Mouse (Mus musculus) limb, embryonic 11.5 days (tissue): Measurements from ENCODE around the gene Vamp1. TPM values are rescaled to one million over a fixed set of nuclear protein-coding genes. Genes with fewer than 3 reads are reported as not detected.
A peak's percentile ranks its signal among the peaks of the same experiment; 100 is the strongest.

Experiments
- ATAC-seq: fragments of 200-750 bp; cut with Nextera tagmentation; 2 replicates; pipeline ENCODE4 v1.8.0; 2017; ENCODE audit warnings: low read depth; ENCODE audit not compliant: insufficient number of reproducible peaks, low FRiP score, low TSS enrichment
- DNase-seq: peaks from one replicate; pipeline ENCODE4 v3.0.0-alpha.2; 2015; ENCODE audit warnings: low spot score
- H3K27ac ChIP-seq: fragments of 300-500 bp; sonication (generic); replicated peaks from 2 replicates; pipeline ENCODE4 v1.5.1; 2014; ENCODE audit warnings: low read depth, mild to moderate bottlenecking, low read length
- H3K27me3 ChIP-seq: fragments of 300-500 bp; sonication (generic); 2 replicates; pipeline ENCODE4 v1.6.1; 2014; ENCODE audit warnings: mild to moderate bottlenecking, low read length, mixed read lengths; ENCODE audit not compliant: control insufficient read depth, insufficient read depth
- H3K36me3 ChIP-seq: fragments of 300-500 bp; sonication (generic); 2 replicates; pipeline ENCODE4 v1.6.1; 2014; ENCODE audit warnings: mild to moderate bottlenecking, low read length, moderate library complexity, mixed read lengths; ENCODE audit not compliant: control insufficient read depth, insufficient read depth
- H3K4me1 ChIP-seq: fragments of 300-500 bp; sonication (generic); 2 replicates; pipeline ENCODE4 v1.6.1; 2014; ENCODE audit warnings: low read length, mixed read lengths; ENCODE audit not compliant: control insufficient read depth, insufficient read depth
- H3K4me2 ChIP-seq: fragments of 300-500 bp; sonication (generic); 2 replicates; pipeline ENCODE4 v1.6.1; 2014; ENCODE audit warnings: low read depth, mild to moderate bottlenecking, moderate library complexity; ENCODE audit not compliant: severe bottlenecking
- H3K4me3 ChIP-seq: fragments of 300-500 bp; sonication (generic); 2 replicates; pipeline ENCODE4 v1.5.1; 2014; ENCODE audit warnings: low read depth, low read length
- H3K9ac ChIP-seq: fragments of 300-500 bp; sonication (generic); 2 replicates; pipeline ENCODE4 v1.6.1; 2014; ENCODE audit warnings: mild to moderate bottlenecking, low read length
- H3K9me3 ChIP-seq: fragments of 300-500 bp; sonication (generic); 2 replicates; pipeline ENCODE4 v1.6.1; 2016; ENCODE audit warnings: low read length; ENCODE audit not compliant: control insufficient read depth
- WGBS: fragments of 180-500 bp; shearing (Covaris S2); extraction: QIAGEN DNeasy Blood & Tissue Kit; methylation state at CpG from one replicate; pipeline ENCODE4 v1.1.7; 2014; 5-methylcytosine and 5-hydroxymethylcytosine counted together
- polyA plus RNA-seq: library from polyadenylated mRNA; unstranded; fragments of >200 nt; fragmentation: Nextera tagmentation; extraction: Ambion mirVana; gene quantifications from 2 replicates; pipeline ENCODE4 v1.2.1, GENCODE M21; 2014

Vamp1 gene
- polyA plus RNA-seq, 1 experiment from 2014 or later, result 2.3 TPM

GRCm38 (mm10) chr6:125179601-125180000 lies 35.8 kb upstream of the Vamp1 start:
- WGBS, result 88% methylated on average over 7 of the region's 7 CpGs
- DNase-seq, result no peak
- no peaks in the 10 kb centered on the region for H3K9me3 ChIP-seq
- H3K4me2 ChIP-seq, result no peak overlapping the region
- no peaks in the 10 kb centered on the region for H3K27me3 ChIP-seq
- ATAC-seq, result no peak
- H3K9ac ChIP-seq, result no peak overlapping the region
- H3K4me1 ChIP-seq, result no peaks in the 10 kb centered on the region
- no peak overlapping the region for H3K4me3 ChIP-seq
- H3K36me3 ChIP-seq, result peaks cover 71% of the 10 kb centered on the region
- no peak overlapping the region for H3K27ac ChIP-seq

GRCm38 (mm10) chr6:125182133-125182532 lies 33.2 kb upstream of the Vamp1 start:
- H3K9me3 ChIP-seq, result no peaks in the 10 kb centered on the region
- ATAC-seq (no peak), DNase-seq (no peak)
- 89% methylated on average over 5 of the region's 5 CpGs for WGBS
- H3K27me3 ChIP-seq, result no peaks in the 10 kb centered on the region
- no peak overlapping the region for H3K4me3 ChIP-seq
- peaks cover 75% of the 10 kb centered on the region for H3K36me3 ChIP-seq
- H3K27ac ChIP-seq, result no peak overlapping the region
- H3K4me1 ChIP-seq, result no peaks in the 10 kb centered on the region
- H3K4me2 ChIP-seq, result no peak overlapping the region
- H3K9ac ChIP-seq, result no peak overlapping the region

GRCm38 (mm10) chr6:125186203-125186602 lies 29.1 kb upstream of the Vamp1 start:
- H3K9me3 ChIP-seq, result no peaks in the 10 kb centered on the region
- peaks cover 56% of the 10 kb centered on the region for H3K36me3 ChIP-seq
- no peak overlapping the region for H3K4me3 ChIP-seq
- H3K27me3 ChIP-seq, result no peaks in the 10 kb centered on the region
- no peak for ATAC-seq
- no peak overlapping the region for H3K9ac ChIP-seq
- H3K27ac ChIP-seq, result no peak overlapping the region
- DNase-seq, result no peak
- no peaks in the 10 kb centered on the region for H3K4me1 ChIP-seq
- H3K4me2 ChIP-seq, result no peak overlapping the region
- WGBS, result 94% methylated on average over 10 of the region's 10 CpGs

- peak overlapping the region; percentile 84 for H3K4me2 ChIP-seq
- peak overlapping the region; percentile 89 for H3K9ac ChIP-seq
- DNase-seq (no peak), ATAC-seq (no peak)
- H3K4me1 ChIP-seq, result peaks cover 3% of the 10 kb centered on the region; the same call in 1 of the 2 replicates
- 0 out of 2 replicates have a peak overlapping the region, but pooled peaks have one; percentile 99 for H3K27ac ChIP-seq
- no peaks in the 10 kb centered on the region for H3K9me3 ChIP-seq
- no peaks in the 10 kb centered on the region for H3K27me3 ChIP-seq
- H3K36me3 ChIP-seq, result peaks cover 35% of the 10 kb centered on the region
- peak overlapping the region; percentile 75 for H3K4me3 ChIP-seq
These were observed 24.5 kb upstream of the Vamp1 start for GRCm38 (mm10) chr6:125190816-125191215.

GRCm38 (mm10) chr6:125191332-125192015 lies 23.9 kb upstream of the Vamp1 start, which contains the start of the genes Ncapd2 and Mrpl51:
Ncapd2 (minus strand) TSS chr6:125191701.
Mrpl51 (plus strand) TSS chr6:125191801.
- peak within 1 kb of the TSS; percentile 75 for H3K4me3 ChIP-seq
- peak within 1 kb of the TSS; percentile 89 for H3K9ac ChIP-seq
- peak within 1 kb of the TSS; percentile 99 for H3K27ac ChIP-seq
- no peaks in the 10 kb centered on the region for H3K27me3 ChIP-seq
- ATAC-seq (peak; percentile 96), DNase-seq (peak; percentile 98)
- peaks cover 3% of the 10 kb centered on the region; the same call in 1 of the 2 replicates for H3K4me1 ChIP-seq
- under 1% methylated on average over 54 of the region's 54 CpGs for WGBS
- H3K9me3 ChIP-seq, result no peaks in the 10 kb centered on the region
- peak within 1 kb of the TSS; percentile 84 for H3K4me2 ChIP-seq
- peaks cover 31% of the 10 kb centered on the region for H3K36me3 ChIP-seq

GRCm38 (mm10) chr6:125192016-125192714 lies 23.2 kb upstream of the Vamp1 start:
- DNase-seq (peak; percentile 93), ATAC-seq (peak; percentile 92)
- H3K9me3 ChIP-seq, result no peaks in the 10 kb centered on the region
- H3K27ac ChIP-seq, result peak overlapping the region; percentile 99
- H3K4me1 ChIP-seq, result peaks cover 3% of the 10 kb centered on the region; the same call in 1 of the 2 replicates
- no peaks in the 10 kb centered on the region for H3K27me3 ChIP-seq
- H3K9ac ChIP-seq, result peak overlapping the region; percentile 89
- peak overlapping the region; percentile 84 for H3K4me2 ChIP-seq
- peaks cover 24% of the 10 kb centered on the region for H3K36me3 ChIP-seq
- H3K4me3 ChIP-seq, result peak overlapping the region; percentile 75
- under 1% methylated on average over 34 of the region's 34 CpGs for WGBS

- ATAC-seq (no peak), DNase-seq (no peak)
- H3K9me3 ChIP-seq, result no peaks in the 10 kb centered on the region
- 49% methylated on average over 5 of the region's 5 CpGs for WGBS
- no peaks in the 10 kb centered on the region for H3K27me3 ChIP-seq
- peaks cover 20% of the 10 kb centered on the region for H3K36me3 ChIP-seq
- H3K4me1 ChIP-seq, result peaks cover 3% of the 10 kb centered on the region; the same call in 1 of the 2 replicates
- H3K27ac ChIP-seq, result no peak overlapping the region
- peak overlapping the region; percentile 84 for H3K4me2 ChIP-seq
- H3K4me3 ChIP-seq, result peak overlapping the region; percentile 75
- peak overlapping the region; percentile 89 for H3K9ac ChIP-seq
These were observed 22.5 kb upstream of the Vamp1 start for GRCm38 (mm10) chr6:125192841-125193240.

- Histone ChIP-seq H3K4me3 (no peak overlapping the region), H3K36me3 (peaks cover 19% of the 10 kb centered on the region), H3K27ac (no peak overlapping the region), H3K27me3 (no peaks in the 10 kb centered on the region), H3K4me2 (no peak overlapping the region), H3K4me1 (peaks cover 3% of the 10 kb centered on the region; the same call in 1 of the 2 replicates), H3K9ac (no peak overlapping the region), H3K9me3 (no peaks in the 10 kb centered on the region)
- DNase-seq, result no peak
- WGBS, result 78% methylated on average over 7 of the region's 7 CpGs
- ATAC-seq, result no peak
These were observed 22.0 kb upstream of the Vamp1 start for GRCm38 (mm10) chr6:125193390-125193789.
